Mouse (Mus musculus) lung, embryonic 14.5 days (tissue): Measurements from ENCODE around the gene Prg2. TPM values are rescaled to one million over a fixed set of nuclear protein-coding genes. Genes with fewer than 3 reads are reported as not detected.

Source experiments
- ATAC-seq: fragments of 200-750 bp; cut with Nextera tagmentation; 2 replicates; pipeline ENCODE4 v1.8.0; 2017; ENCODE audit warnings: mild to moderate bottlenecking, moderate TSS enrichment, moderate library complexity; ENCODE audit not compliant: insufficient read depth
- DNase-seq: peaks from one replicate; pipeline ENCODE4 v3.0.0-alpha.2; 2015
- H3K27ac ChIP-seq: fragments of 300-500 bp; sonication (generic); 2 replicates; pipeline ENCODE4 v1.5.1; 2014; ENCODE audit warnings: low read depth, mild to moderate bottlenecking, moderate library complexity
- H3K27me3 ChIP-seq: fragments of 300-500 bp; sonication (generic); 2 replicates; pipeline ENCODE4 v1.6.1; 2014; ENCODE audit warnings: low read length, control low read depth; ENCODE audit not compliant: insufficient read depth
- H3K36me3 ChIP-seq: fragments of 300-500 bp; sonication (generic); 2 replicates; pipeline ENCODE4 v1.6.1; 2014; ENCODE audit warnings: control low read depth; ENCODE audit not compliant: insufficient read depth
- H3K4me1 ChIP-seq: fragments of 300-500 bp; sonication (generic); 2 replicates; pipeline ENCODE4 v1.6.1; 2014; ENCODE audit warnings: antibody characterized with exemption, control low read depth; ENCODE audit not compliant: insufficient read depth
- H3K4me2 ChIP-seq: fragments of 300-500 bp; sonication (generic); 2 replicates; pipeline ENCODE4 v1.6.1; 2014; ENCODE audit warnings: mild to moderate bottlenecking
- H3K4me3 ChIP-seq: fragments of 300-500 bp; sonication (generic); 2 replicates; pipeline ENCODE4 v1.5.1; 2014; ENCODE audit warnings: low read depth, low read length
- H3K9ac ChIP-seq: fragments of 300-500 bp; sonication (generic); 2 replicates; pipeline ENCODE4 v1.6.1; 2014
- H3K9me3 ChIP-seq: fragments of 300-500 bp; sonication (generic); 2 replicates; pipeline ENCODE4 v1.6.1; 2016; ENCODE audit warnings: low read depth, low read length, control low read depth
- CTCF ChIP-seq: IDR thresholded peaks from 2 replicates; pipeline ENCODE4 v1.5.1; 2016; ENCODE audit warnings: antibody characterized with exemption, low read depth
- WGBS: fragments of 180-500 bp; shearing (Covaris S2); extraction: QIAGEN DNeasy Blood & Tissue Kit; methylation state at CpG from one replicate; pipeline ENCODE4 v1.1.7; 2014; 5-methylcytosine and 5-hydroxymethylcytosine counted together
- polyA plus RNA-seq: library from polyadenylated mRNA; unstranded; fragments of >200 nt; fragmentation: Nextera tagmentation; extraction: Ambion mirVana; gene quantifications from 2 replicates; pipeline ENCODE4 v1.2.1, GENCODE M21; 2014

The Prg2 gene
- polyA plus RNA-seq, 1 experiment from 2014 or later: not detected

GRCm38 (mm10) chr2:84996376-84996775 is 16.1 kb downstream of the Prg2 start:
- 86% methylated on average over 2 of the region's 2 CpGs for WGBS

GRCm38 (mm10) chr2:84999486-85000181 is 19.4 kb downstream of the Prg2 start:
- H3K36me3 ChIP-seq: no peaks in the 10 kb centered on the region
- H3K27me3 ChIP-seq: no peaks in the 10 kb centered on the region
- no peaks in the 10 kb centered on the region for H3K9me3 ChIP-seq
- WGBS: 61% methylated on average over 3 of the region's 3 CpGs
- DNase-seq (peak; percentile 45), ATAC-seq (peak; percentile 47; the same call in 1 of the 2 replicates)
- no peak overlapping the region for H3K4me2 ChIP-seq
- H3K4me3 ChIP-seq: no peak overlapping the region
- no peak overlapping the region for H3K9ac ChIP-seq
- peak overlapping the region; percentile 20; the same call in 1 of the 2 replicates for H3K27ac ChIP-seq
- no peaks in the 10 kb centered on the region for H3K4me1 ChIP-seq
- TF ChIP-seq CTCF: no peak

More at GRCm38 (mm10) chr2:84996376-84996775, 16.1 kb downstream of the Prg2 start:
- Histone ChIP-seq H3K4me3 (no peak overlapping the region), H3K4me1 (no peaks in the 10 kb centered on the region), H3K4me2 (no peak overlapping the region), H3K27ac (no peak overlapping the region), H3K9ac (no peak overlapping the region), H3K9me3 (no peaks in the 10 kb centered on the region), H3K36me3 (no peaks in the 10 kb centered on the region), H3K27me3 (no peaks in the 10 kb centered on the region)
- no peak for ATAC-seq
- TF ChIP-seq CTCF: no peak
- no peak for DNase-seq

DNA sequence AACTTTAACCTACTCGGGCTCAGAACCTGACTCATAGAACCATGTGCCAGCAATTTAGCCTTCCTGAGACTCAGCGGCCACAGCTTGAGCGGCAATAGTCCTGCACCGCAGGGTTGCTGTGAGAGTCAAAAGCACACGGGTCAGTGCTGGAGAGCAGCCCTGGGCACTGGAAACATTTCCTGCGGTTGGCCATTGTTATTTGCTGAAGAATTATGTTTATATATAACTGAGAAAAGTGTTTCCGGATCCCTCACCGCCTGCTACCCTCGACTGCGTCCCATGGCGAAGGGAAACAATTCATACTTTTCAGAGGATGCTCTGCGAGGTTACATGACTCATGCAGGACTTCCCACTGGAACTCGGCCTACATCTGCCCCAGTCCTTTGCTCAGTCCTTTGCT is 21.2 kb downstream of the Prg2 start:
- 59% methylated on average over 13 of the region's 13 CpGs for WGBS
- TF ChIP-seq CTCF: no peak
- ATAC-seq: peak; percentile 39; the same call in 1 of the 2 replicates
- H3K36me3 ChIP-seq: no peaks in the 10 kb centered on the region
- H3K4me1 ChIP-seq: no peaks in the 10 kb centered on the region
- H3K9ac ChIP-seq: no peak overlapping the region
- no peaks in the 10 kb centered on the region for H3K27me3 ChIP-seq
- no peaks in the 10 kb centered on the region for H3K9me3 ChIP-seq
- H3K4me2 ChIP-seq: no peak overlapping the region
- no peak overlapping the region for H3K4me3 ChIP-seq
- DNase-seq: peak; percentile 56
- no peak overlapping the region for H3K27ac ChIP-seq

GRCm38 (mm10) chr2:85002575-85002974 is 22.3 kb downstream of the Prg2 start:
- H3K4me2 ChIP-seq: no peak overlapping the region
- H3K9ac ChIP-seq: no peak overlapping the region
- no peak for ATAC-seq
- no peaks in the 10 kb centered on the region for H3K4me1 ChIP-seq
- H3K4me3 ChIP-seq: no peak overlapping the region
- H3K9me3 ChIP-seq: no peaks in the 10 kb centered on the region
- DNase-seq: no peak
- no peaks in the 10 kb centered on the region for H3K36me3 ChIP-seq
- no peaks in the 10 kb centered on the region for H3K27me3 ChIP-seq
- TF ChIP-seq CTCF: no peak
- H3K27ac ChIP-seq: no peak overlapping the region
- whole genome bisulfite sequencing: 52% methylated on average over 8 of the region's 8 CpGs

- Histone ChIP-seq H3K4me1 (no peaks in the 10 kb centered on the region), H3K4me2 (no peak overlapping the region), H3K9me3 (no peaks in the 10 kb centered on the region), H3K27ac (no peak overlapping the region), H3K36me3 (no peaks in the 10 kb centered on the region), H3K4me3 (no peak overlapping the region), H3K9ac (no peak overlapping the region), H3K27me3 (no peaks in the 10 kb centered on the region)
- DNase-seq: no peak
- ATAC-seq: no peak
- 74% methylated on average over 4 of the region's 4 CpGs for WGBS
- no peak for TF ChIP-seq CTCF
Measured at GRCm38 (mm10) chr2:85004341-85004740, 24.1 kb downstream of the Prg2 start.

DNA sequence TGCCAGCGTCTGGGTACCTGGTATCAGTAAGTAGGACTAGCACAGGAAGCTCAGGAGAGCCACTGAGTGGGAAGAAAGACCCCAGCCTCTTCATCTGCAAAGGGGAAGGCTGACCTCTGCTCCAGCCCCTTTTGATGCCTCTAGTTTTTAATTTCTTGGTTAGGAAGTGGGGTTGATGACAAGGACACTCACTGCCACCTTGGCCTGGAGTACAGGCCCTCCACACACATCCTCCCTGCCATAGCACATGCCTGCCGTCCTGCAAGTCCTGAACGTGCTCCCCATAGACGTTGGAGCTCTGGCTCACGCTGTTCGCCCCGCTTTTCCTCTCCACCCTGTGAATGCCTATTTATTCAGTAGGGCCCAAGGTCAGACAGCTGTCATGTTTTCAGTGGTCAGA is 26.3 kb downstream of the Prg2 start:
- no peak overlapping the region for H3K4me2 ChIP-seq
- H3K9me3 ChIP-seq: no peaks in the 10 kb centered on the region
- no peaks in the 10 kb centered on the region for H3K36me3 ChIP-seq
- H3K27ac ChIP-seq: no peak overlapping the region
- H3K9ac ChIP-seq: no peak overlapping the region
- no peak for DNase-seq
- ATAC-seq: no peak
- 61% methylated on average over 7 of the region's 7 CpGs for WGBS
- no peaks in the 10 kb centered on the region for H3K4me1 ChIP-seq
- no peaks in the 10 kb centered on the region for H3K27me3 ChIP-seq
- no peak overlapping the region for H3K4me3 ChIP-seq
- no peak for TF ChIP-seq CTCF

GRCm38 (mm10) chr2:85007729-85008128 is 27.5 kb downstream of the Prg2 start:
- Histone ChIP-seq H3K9ac (no peak overlapping the region), H3K27me3 (no peaks in the 10 kb centered on the region), H3K27ac (no peak overlapping the region), H3K36me3 (no peaks in the 10 kb centered on the region), H3K4me3 (no peak overlapping the region), H3K4me1 (0 out of 2 replicates have a peak, but pooled peaks cover 2% of the 10 kb centered on the region), H3K4me2 (no peak overlapping the region), H3K9me3 (no peaks in the 10 kb centered on the region)
- peak; percentile 70 for TF ChIP-seq CTCF
- 16% methylated on average over 4 of the region's 4 CpGs for WGBS
- DNase-seq (peak; percentile 67), ATAC-seq (no peak)
